Mouse (Mus musculus) right cerebral cortex, postnatal 4 days (tissue): ENCODE results near the gene Chst11.

Experiments
- DNase-seq: peaks from one replicate; pipeline ENCODE4 v3.0.0-alpha.2; 2022

Chst11 gene

GRCm38 (mm10) chr10:83036340-83037045 lies 51.2 kb downstream of the Chst11 start:
- no peak for DNase-seq

GRCm38 (mm10) chr10:83038166-83038565 lies 52.9 kb downstream of the Chst11 start:
- no peak for DNase-seq

- DNase-seq: no peak
These were observed 54.1 kb downstream of the Chst11 start for GRCm38 (mm10) chr10:83039414-83039813.

- DNase-seq: no peak
These were observed 56.6 kb downstream of the Chst11 start for GRCm38 (mm10) chr10:83041875-83042274.

- no peak for DNase-seq
These were observed 57.5 kb downstream of the Chst11 start for GRCm38 (mm10) chr10:83042613-83043477.

- DNase-seq: no peak
These were observed 58.4 kb downstream of the Chst11 start for GRCm38 (mm10) chr10:83043478-83044259.

- no peak for DNase-seq
These were observed 64.0 kb downstream of the Chst11 start for GRCm38 (mm10) chr10:83049174-83049780.

- no peak for DNase-seq
These were observed 68.7 kb downstream of the Chst11 start for GRCm38 (mm10) chr10:83053886-83054550.

GRCm38 (mm10) chr10:83056291-83056690 lies 71.0 kb downstream of the Chst11 start:
- no peak for DNase-seq

GRCm38 (mm10) chr10:83056866-83057265 lies 71.6 kb downstream of the Chst11 start:
- no peak for DNase-seq

- DNase-seq: no peak
These were observed 74.9 kb downstream of the Chst11 start for GRCm38 (mm10) chr10:83060066-83060782.

- peak; percentile 62 for DNase-seq
These were observed 77.0 kb downstream of the Chst11 start for GRCm38 (mm10) chr10:83062315-83062714.

GRCm38 (mm10) chr10:83064796-83065195 lies 79.5 kb downstream of the Chst11 start:
- no peak for DNase-seq

GRCm38 (mm10) chr10:83066159-83066558 lies 80.9 kb downstream of the Chst11 start:
- DNase-seq: no peak

GRCm38 (mm10) chr10:83067305-83067704 lies 82.0 kb downstream of the Chst11 start:
- peak; percentile 30 for DNase-seq

GRCm38 (mm10) chr10:83068466-83068865 lies 83.2 kb downstream of the Chst11 start:
- DNase-seq: no peak

- no peak for DNase-seq
These were observed 84.5 kb downstream of the Chst11 start for GRCm38 (mm10) chr10:83069791-83070190.

GRCm38 (mm10) chr10:83071785-83072580 lies 86.7 kb downstream of the Chst11 start:
- no peak for DNase-seq

GRCm38 (mm10) chr10:83073119-83073518 lies 87.8 kb downstream of the Chst11 start:
- no peak for DNase-seq

- DNase-seq: no peak
These were observed 91.5 kb downstream of the Chst11 start for GRCm38 (mm10) chr10:83076816-83077215.

GRCm38 (mm10) chr10:83078723-83079122 lies 93.4 kb downstream of the Chst11 start:
- DNase-seq: no peak
